Mouse (Mus musculus): Measurements from ENCODE around the gene Ddx52.

The Ddx52 gene

GRCm38 (mm10) chr11:83941950-83942840 lies at the start of gene Ddx52:
Ddx52 (plus strand) TSS chr11:83942062.
- peak; percentile 83 for DNase-seq (ENCODE audit: low read depth, low spot score)

GRCm38 (mm10) chr11:83893325-83893724 lies 48.5 kb upstream of the Ddx52 start:
- no peak for DNase-seq (ENCODE audit: low read depth, low spot score)

- DNase-seq (ENCODE audit: low read depth, low spot score), result no peak
Observed at GRCm38 (mm10) chr11:83896430-83897410, 45.1 kb upstream of the Ddx52 start.

GRCm38 (mm10) chr11:83897569-83897968 lies 44.3 kb upstream of the Ddx52 start:
- DNase-seq (ENCODE audit: low read depth, low spot score), result no peak

- DNase-seq (ENCODE audit: low read depth, low spot score), result no peak
Observed at GRCm38 (mm10) chr11:83902812-83903211, 39.0 kb upstream of the Ddx52 start.

GRCm38 (mm10) chr11:83905756-83906155 lies 36.1 kb upstream of the Ddx52 start:
- no peak for DNase-seq (ENCODE audit: low read depth, low spot score)

- DNase-seq (ENCODE audit: low read depth, low spot score), result no peak
Observed at GRCm38 (mm10) chr11:83908376-83908775, 33.5 kb upstream of the Ddx52 start.

GRCm38 (mm10) chr11:83913824-83914311 lies 28.0 kb upstream of the Ddx52 start:
- DNase-seq (ENCODE audit: low read depth, low spot score), result no peak

GRCm38 (mm10) chr11:83914501-83914900 lies 27.4 kb upstream of the Ddx52 start:
- no peak for DNase-seq (ENCODE audit: low read depth, low spot score)

- no peak for DNase-seq (ENCODE audit: low read depth, low spot score)
Observed at GRCm38 (mm10) chr11:83922600-83922999, 19.3 kb upstream of the Ddx52 start.

- no peak for DNase-seq (ENCODE audit: low read depth, low spot score)
Observed at GRCm38 (mm10) chr11:83927097-83927496, 14.8 kb upstream of the Ddx52 start.

GRCm38 (mm10) chr11:83932506-83933106 lies 9.3 kb upstream of the Ddx52 start:
- DNase-seq (ENCODE audit: low read depth, low spot score), result no peak

- DNase-seq (ENCODE audit: low read depth, low spot score), result no peak
Observed at GRCm38 (mm10) chr11:83933376-83933775, 8.5 kb upstream of the Ddx52 start.

GRCm38 (mm10) chr11:83935986-83936665 lies 5.7 kb upstream of the Ddx52 start:
- peak; percentile 8 for DNase-seq (ENCODE audit: low read depth, low spot score)

- no peak for DNase-seq (ENCODE audit: low read depth, low spot score)
Observed at GRCm38 (mm10) chr11:83938556-83938955, 3.3 kb upstream of the Ddx52 start.

GRCm38 (mm10) chr11:83956822-83957221 lies 15.0 kb downstream of the Ddx52 start:
- DNase-seq (ENCODE audit: low read depth, low spot score), result no peak

- no peak for DNase-seq (ENCODE audit: low read depth, low spot score)
Observed at GRCm38 (mm10) chr11:83961983-83962382, 20.1 kb downstream of the Ddx52 start.

GRCm38 (mm10) chr11:83963991-83964921 lies 22.4 kb downstream of the Ddx52 start, which contains the start of gene Synrg:
Synrg (plus strand) TSS chr11:83964428.
- peak; percentile 74 for DNase-seq (ENCODE audit: low read depth, low spot score)

- DNase-seq (ENCODE audit: low read depth, low spot score), result no peak
Observed at GRCm38 (mm10) chr11:83967436-83968204, 25.8 kb downstream of the Ddx52 start.
